Mouse (Mus musculus) lung, embryonic 16.5 days (tissue): ENCODE measurements around the gene Hist1h2ap. TPM values are rescaled to one million over a fixed set of nuclear protein-coding genes. Genes with fewer than 3 reads are reported as not detected.
"Not testable (repeated sequence)": the region's sequence is repeated elsewhere in the genome, so short reads cannot be mapped to it uniquely, and the experiment has no call there.

Experiments used
- ATAC-seq: fragments of 200-750 bp; cut with Nextera tagmentation; 2 replicates; pipeline ENCODE4 v1.8.0; 2017; ENCODE audit warnings: low read depth, mild to moderate bottlenecking, moderate library complexity
- H3K27ac ChIP-seq: fragments of 300-500 bp; sonication (generic); 2 replicates; pipeline ENCODE4 v1.5.1; 2014; ENCODE audit warnings: mild to moderate bottlenecking, control low read depth, low read length
- H3K27me3 ChIP-seq: fragments of 300-500 bp; sonication (generic); 2 replicates; pipeline ENCODE4 v1.6.1; 2014; ENCODE audit warnings: low read depth, low read length, mixed read lengths; ENCODE audit not compliant: control insufficient read depth, insufficient read depth
- H3K36me3 ChIP-seq: fragments of 300-500 bp; sonication (generic); 2 replicates; pipeline ENCODE4 v1.6.1; 2014; ENCODE audit warnings: low read length; ENCODE audit not compliant: control insufficient read depth, insufficient read depth
- H3K4me1 ChIP-seq: fragments of 300-500 bp; sonication (generic); replicated peaks from 2 replicates; pipeline ENCODE4 v1.6.1; 2014; ENCODE audit warnings: low read length, mixed read lengths; ENCODE audit not compliant: control insufficient read depth, insufficient read depth
- H3K4me2 ChIP-seq: fragments of 300-500 bp; sonication (generic); 2 replicates; pipeline ENCODE4 v1.6.1; 2014; ENCODE audit warnings: low read depth, low read length, control low read depth
- H3K4me3 ChIP-seq: fragments of 300-500 bp; sonication (generic); 2 replicates; pipeline ENCODE4 v1.5.1; 2014; ENCODE audit warnings: mild to moderate bottlenecking, low read length, control low read depth
- H3K9ac ChIP-seq: fragments of 300-500 bp; sonication (generic); 2 replicates; pipeline ENCODE4 v1.6.1; 2014; ENCODE audit warnings: low read length, control low read depth
- H3K9me3 ChIP-seq: fragments of 300-500 bp; sonication (generic); 2 replicates; pipeline ENCODE4 v1.6.1; 2016; ENCODE audit warnings: low read length; ENCODE audit not compliant: control insufficient read depth
- WGBS: fragments of 180-500 bp; shearing (Covaris S2); extraction: QIAGEN DNeasy Blood & Tissue Kit; methylation state at CpG from one replicate; pipeline ENCODE4 v1.1.7; 2014; 5-methylcytosine and 5-hydroxymethylcytosine counted together
- microRNA-seq: library from miRNA; unstranded; fragments of <30 nt; microRNA quantifications from one replicate; pipeline ENCODE4, GENCODE M21; 2016
- polyA plus RNA-seq: library from polyadenylated mRNA; unstranded; fragments of >200 nt; fragmentation: Nextera tagmentation; extraction: Ambion mirVana; gene quantifications from 2 replicates; pipeline ENCODE4 v1.2.1, GENCODE M21; 2015

The Hist1h2ap gene
- polyA plus RNA-seq, 1 experiment from 2014 or later: 3,910 TPM

DNA sequence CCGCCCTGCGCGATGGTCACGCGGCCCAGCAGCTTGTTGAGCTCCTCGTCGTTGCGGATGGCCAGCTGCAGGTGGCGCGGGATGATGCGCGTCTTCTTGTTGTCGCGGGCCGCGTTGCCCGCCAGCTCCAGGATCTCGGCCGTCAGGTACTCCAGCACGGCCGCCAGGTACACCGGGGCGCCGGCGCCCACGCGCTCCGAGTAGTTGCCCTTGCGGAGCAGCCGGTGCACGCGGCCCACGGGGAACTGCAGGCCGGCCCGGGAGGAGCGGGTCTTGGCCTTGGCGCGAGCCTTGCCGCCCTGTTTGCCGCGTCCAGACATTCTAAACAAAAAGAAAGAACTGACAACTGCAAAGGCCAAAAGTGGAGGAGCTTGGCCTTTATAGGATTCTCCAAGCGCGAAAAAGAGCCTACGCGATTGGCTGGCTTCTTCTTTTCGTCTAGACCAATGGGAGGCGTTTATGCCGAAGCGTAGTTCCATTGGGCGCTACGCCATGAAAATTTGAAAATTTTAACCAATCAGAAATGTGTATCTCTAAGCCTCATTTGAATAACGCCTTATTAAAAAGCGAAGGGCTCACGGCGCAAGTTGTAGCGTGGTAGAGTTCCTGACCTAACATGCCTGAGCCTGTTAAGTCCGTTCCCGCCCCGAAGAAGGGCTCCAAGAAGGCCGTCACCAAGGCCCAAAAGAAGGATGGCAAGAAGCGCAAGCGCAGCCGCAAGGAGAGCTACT, 46.2 kb downstream of the Hist1h2ap start, which contains the start of the genes Hist1h2an and Hist1h2bp:
Gene Hist1h2an (minus strand): TSS at position 320 of the 731 bp plus-strand sequence.
Gene Hist1h2bp (plus strand): TSS at position 563 of the 731 bp plus-strand sequence.
- H3K9me3 ChIP-seq, H3K36me3 ChIP-seq, H3K27me3 ChIP-seq: not testable (repeated sequence)
- Histone ChIP-seq H3K4me1 (peaks cover 32% of the 10 kb centered on the region), H3K4me2 (peak within 1 kb of the TSS; percentile 62), H3K9ac (peak within 1 kb of the TSS; percentile 64), H3K27ac (peak within 1 kb of the TSS; percentile 91), H3K4me3 (peak within 1 kb of the TSS; percentile 47)
- under 1% methylated on average over 33 of the region's 63 CpGs for WGBS
- ATAC-seq: peak; percentile 93

DNA sequence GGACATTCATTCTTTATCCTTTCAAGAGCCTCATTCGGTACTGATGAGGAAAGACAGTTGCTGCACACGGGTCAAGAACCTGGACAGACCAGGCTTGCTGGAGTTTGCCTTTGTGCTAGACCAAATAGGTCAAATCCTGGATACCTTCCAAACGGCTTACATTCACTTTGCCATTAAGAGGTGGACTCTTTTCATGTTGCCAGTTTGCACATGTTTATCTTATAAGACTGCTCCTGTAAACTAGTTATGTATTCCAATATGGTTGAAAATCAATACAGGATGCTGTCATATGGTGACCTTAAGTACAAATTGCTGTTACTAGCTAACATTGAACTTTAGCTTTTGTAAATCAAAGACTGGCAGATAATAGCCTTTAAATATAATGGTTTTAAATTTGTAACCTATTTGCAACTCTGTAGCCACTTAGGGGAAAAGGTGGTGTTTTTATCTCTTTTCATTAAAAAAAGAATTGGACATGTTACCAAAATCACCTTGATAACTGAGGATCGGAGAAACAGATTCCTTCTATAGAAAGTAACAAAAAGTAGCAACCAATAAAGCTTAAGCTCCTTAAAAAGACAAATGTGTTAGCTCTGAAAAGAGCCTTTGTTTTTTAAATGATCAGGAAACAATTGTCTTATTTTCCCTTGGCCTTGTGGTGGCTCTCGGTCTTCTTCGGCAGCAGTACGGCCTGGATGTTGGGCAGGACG, 47.0 kb downstream of the Hist1h2ap start:
- ATAC-seq: no peak
- WGBS: 1% methylated on average over 8 of the region's 8 CpGs
- peak overlapping the region; percentile 47 for H3K4me3 ChIP-seq
- peak overlapping the region; percentile 64 for H3K9ac ChIP-seq
- H3K9me3 ChIP-seq: no peaks in the 10 kb centered on the region
- peak overlapping the region; percentile 91 for H3K27ac ChIP-seq
- no peaks in the 10 kb centered on the region for H3K36me3 ChIP-seq
- peaks cover 33% of the 10 kb centered on the region for H3K4me1 ChIP-seq
- H3K4me2 ChIP-seq: peak overlapping the region; percentile 62
- H3K27me3 ChIP-seq: no peaks in the 10 kb centered on the region

DNA sequence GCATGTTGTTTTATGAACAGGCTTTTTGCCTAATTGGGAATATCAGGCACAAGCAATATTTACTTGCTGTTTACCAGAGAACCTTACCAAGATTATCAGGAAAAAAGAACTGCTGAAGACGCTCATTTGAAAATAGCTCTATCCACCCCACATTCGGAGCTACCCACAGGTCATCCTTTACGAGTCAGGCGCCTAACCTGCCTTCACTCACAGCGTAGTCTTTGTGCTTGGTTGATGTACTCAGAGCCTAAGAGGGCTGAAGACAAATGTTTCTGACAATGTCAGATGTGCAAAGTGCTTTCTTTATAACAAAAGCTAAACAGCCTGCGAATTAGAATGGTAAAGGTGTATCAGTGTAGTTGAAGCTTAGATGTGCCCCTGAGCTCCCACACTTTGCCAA, 49.0 kb downstream of the Hist1h2ap start:
- ATAC-seq: no peak
- peak overlapping the region; percentile 94 for H3K27ac ChIP-seq
- WGBS: 29% methylated on average over 6 of the region's 6 CpGs
- peak overlapping the region; percentile 61 for H3K9ac ChIP-seq
- no peaks in the 10 kb centered on the region for H3K27me3 ChIP-seq
- H3K4me3 ChIP-seq: peak overlapping the region; percentile 41; the same call in 1 of the 2 replicates
- no peaks in the 10 kb centered on the region for H3K36me3 ChIP-seq
- peak overlapping the region; percentile 66 for H3K4me2 ChIP-seq
- H3K9me3 ChIP-seq: no peaks in the 10 kb centered on the region
- peaks cover 32% of the 10 kb centered on the region for H3K4me1 ChIP-seq

DNA sequence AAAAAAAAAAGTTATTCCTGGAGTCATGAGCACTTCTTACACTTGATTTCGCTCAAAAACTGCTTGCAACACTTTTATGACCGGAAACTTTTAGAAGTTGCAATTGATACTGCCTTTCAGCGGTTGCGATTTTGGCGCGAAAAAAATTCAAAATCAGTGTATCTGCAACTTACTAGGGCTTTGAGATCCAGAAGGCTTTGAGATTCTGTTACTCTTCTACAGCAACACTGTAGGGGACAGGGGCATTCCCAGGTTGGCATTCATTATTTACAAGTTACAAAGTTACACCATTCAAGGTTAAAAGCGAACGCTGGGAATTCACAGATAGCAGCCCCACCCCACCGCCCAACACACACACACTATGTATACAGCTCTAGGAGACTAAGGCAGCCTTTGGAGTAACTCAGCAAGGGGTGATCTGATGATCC, 49.6 kb downstream of the Hist1h2ap start:
- peak overlapping the region; percentile 41 for H3K4me3 ChIP-seq
- no peaks in the 10 kb centered on the region for H3K27me3 ChIP-seq
- no peak for ATAC-seq
- WGBS: 1% methylated on average over 9 of the region's 9 CpGs
- peak overlapping the region; percentile 61 for H3K9ac ChIP-seq
- H3K4me1 ChIP-seq: peaks cover 32% of the 10 kb centered on the region
- H3K4me2 ChIP-seq: peak overlapping the region; percentile 66
- no peaks in the 10 kb centered on the region for H3K36me3 ChIP-seq
- no peaks in the 10 kb centered on the region for H3K9me3 ChIP-seq
- H3K27ac ChIP-seq: peak overlapping the region; percentile 94

DNA sequence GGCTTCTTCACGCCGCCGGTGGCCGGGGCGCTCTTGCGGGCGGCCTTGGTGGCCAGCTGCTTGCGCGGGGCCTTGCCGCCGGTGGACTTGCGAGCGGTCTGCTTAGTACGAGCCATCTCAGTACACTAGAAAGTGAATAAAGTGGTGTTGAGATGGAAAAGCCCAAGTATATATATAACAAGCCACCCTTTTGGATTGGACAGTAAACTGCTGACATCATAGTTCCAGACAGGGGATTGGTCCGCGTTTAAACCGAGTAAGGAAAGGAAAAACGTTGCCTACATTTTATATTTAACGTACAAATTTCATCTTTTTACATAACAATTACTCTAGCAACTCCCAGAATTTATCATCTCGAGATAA, 50.1 kb downstream of the Hist1h2ap start, which contains the start of gene Hist1h3i:
Gene Hist1h3i (minus strand): TSS at position 116 of the 363 bp plus-strand sequence.
- Histone ChIP-seq H3K27me3 (no peaks in the 10 kb centered on the region), H3K36me3 (no peaks in the 10 kb centered on the region), H3K27ac (peak within 1 kb of the TSS; percentile 94), H3K4me2 (peak within 1 kb of the TSS; percentile 69), H3K4me1 (peaks cover 32% of the 10 kb centered on the region), H3K9me3 (no peaks in the 10 kb centered on the region), H3K9ac (peak within 1 kb of the TSS; percentile 61), H3K4me3 (peak within 1 kb of the TSS; percentile 41)
- under 1% methylated on average over 11 of the region's 20 CpGs for whole genome bisulfite sequencing
- peak; percentile 69 for ATAC-seq

Small RNA genes lying within 50 kb of the gene (microRNA-seq; reads per million reads assigned to microRNA genes)
- gene Gm19658 (not detected), gene Gm44346 (not detected), gene Gm44466 (not detected)

Other genes starting within 250 kb of the Hist1h2ap start
- gene Olfr1362, start 219.5 kb downstream of the Hist1h2ap start, polyA plus RNA-seq: not detected in 2 replicates
- gene Olfr11, start 191.0 kb downstream of the Hist1h2ap start, polyA plus RNA-seq: not detected in 2 replicates
- gene Olfr1361, start 170.1 kb downstream of the Hist1h2ap start, polyA plus RNA-seq: not detected in 2 replicates
- gene Olfr1360, start 156.1 kb downstream of the Hist1h2ap start, polyA plus RNA-seq: not detected in 2 replicates
- gene Olfr1359, start 135.4 kb downstream of the Hist1h2ap start, polyA plus RNA-seq: not detected in 2 replicates
- gene Hist1h2bl, start 117.4 kb downstream of the Hist1h2ap start, polyA plus RNA-seq: 3.4 and 4.5 TPM in 2 replicates
- 33.0 and 45.8 TPM in 2 replicates for gene Hist1h2ai, start 117.1 kb downstream of the Hist1h2ap start, polyA plus RNA-seq
- gene Hist1h3h, start 115.8 kb downstream of the Hist1h2ap start, polyA plus RNA-seq: 13.5 and 20.4 TPM in 2 replicates
- 4.9 and 5.8 TPM in 2 replicates for gene Hist1h2bm, start 111.5 kb downstream of the Hist1h2ap start, polyA plus RNA-seq
- 1.3 and 1.4 TPM in 2 replicates for gene Hist1h4j, start 98.4 kb downstream of the Hist1h2ap start, polyA plus RNA-seq
- 2.0 and 5.4 TPM in 2 replicates for gene Hist1h4k, start 83.0 kb downstream of the Hist1h2ap start, polyA plus RNA-seq
- 31.5 and 35.8 TPM in 2 replicates for gene Hist1h2ak, start 79.7 kb downstream of the Hist1h2ap start, polyA plus RNA-seq
- 5.8 and 7.8 TPM in 2 replicates for gene Hist1h2bn, start 79.4 kb downstream of the Hist1h2ap start, polyA plus RNA-seq
- gene Hist1h1b, start 52.9 kb downstream of the Hist1h2ap start, polyA plus RNA-seq: 23.4 and 24.2 TPM in 2 replicates
- gene Hist1h3i, start 50.1 kb downstream of the Hist1h2ap start, polyA plus RNA-seq: 103 and 124 TPM in 2 replicates
- 1.8 and 5.1 TPM in 2 replicates for gene Hist1h2an, start 46.3 kb downstream of the Hist1h2ap start, polyA plus RNA-seq
- 1.0 and 1.2 TPM in 2 replicates for gene Hist1h2bp, start 46.0 kb downstream of the Hist1h2ap start, polyA plus RNA-seq
- gene Hist1h2bq, start 23.3 kb downstream of the Hist1h2ap start, polyA plus RNA-seq: 24.2 and 25.0 TPM in 2 replicates
- 3.4 TPM in 1 of 2 replicates, not detected in the other for gene Hist1h2ao, start 23.0 kb downstream of the Hist1h2ap start, polyA plus RNA-seq
- gene Hist1h4m, start 21.8 kb downstream of the Hist1h2ap start, polyA plus RNA-seq: not detected in 2 replicates
- 19.0 and 22.4 TPM in 2 replicates for gene Hist1h4n, start 1.3 kb downstream of the Hist1h2ap start, polyA plus RNA-seq
- gene Hist1h2br, start 236 bp upstream of the Hist1h2ap start, polyA plus RNA-seq: 26.3 and 29.0 TPM in 2 replicates
- gene Zfp184, start 111.6 kb upstream of the Hist1h2ap start, polyA plus RNA-seq: 7.9 and 12.5 TPM in 2 replicates
- 0.16 and 0.18 TPM in 2 replicates for gene Pom121l2, start 147.7 kb upstream of the Hist1h2ap start, polyA plus RNA-seq
- 10.0 and 26.0 TPM in 2 replicates for gene Prss16, start 176.2 kb upstream of the Hist1h2ap start, polyA plus RNA-seq
- 2.3 and 15.3 TPM in 2 replicates for gene Hist1h2ah, start 202.1 kb upstream of the Hist1h2ap start, polyA plus RNA-seq
- 6.6 and 7.3 TPM in 2 replicates for gene Hist1h2bk, start 202.4 kb upstream of the Hist1h2ap start, polyA plus RNA-seq
- 23.6 and 24.3 TPM in 2 replicates for gene Hist1h4i, start 207.9 kb upstream of the Hist1h2ap start, polyA plus RNA-seq
- gene Hist1h2ag, start 209.4 kb upstream of the Hist1h2ap start, polyA plus RNA-seq: 36.8 and 53.7 TPM in 2 replicates
- gene Hist1h2bj, start 209.7 kb upstream of the Hist1h2ap start, polyA plus RNA-seq: 12.9 and 16.4 TPM in 2 replicates